Mouse (Mus musculus): Measurements from ENCODE around the gene Pard3. TPM values are rescaled to one million over a fixed set of nuclear protein-coding genes. Genes with fewer than 3 reads are reported as not detected.

Pard3 gene
- polyA plus RNA-seq, 1 experiment from 2014 or later, result 30.0 TPM

DNA sequence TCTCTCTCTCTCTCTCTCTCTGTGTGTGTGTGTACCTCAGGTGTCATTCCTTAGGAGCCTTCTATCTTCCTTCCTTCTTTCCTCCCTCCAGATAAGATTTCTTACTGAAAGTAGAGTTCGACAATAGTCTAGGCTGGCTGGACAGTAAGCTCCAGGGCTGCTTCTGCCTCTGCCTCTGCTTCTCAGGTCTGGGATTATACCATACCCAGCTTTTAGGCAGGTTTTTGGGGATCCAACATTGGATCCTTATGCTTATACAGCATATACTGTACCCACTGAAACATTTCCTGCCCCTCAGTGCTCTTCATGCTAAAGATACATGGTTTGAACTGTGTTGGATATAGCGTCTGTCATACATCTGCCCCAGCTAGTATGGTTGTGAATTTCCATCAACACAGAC is 536.9 kb downstream of the Pard3 start:
- WGBS, result 94% methylated on average over 2 of the region's 2 CpGs
- ATAC-seq (ENCODE audit: low FRiP score, low TSS enrichment), result no peak
- Histone ChIP-seq H3K4me1 (replicated peaks; ENCODE audit: control insufficient read depth, insufficient read depth) (no peaks in the 10 kb centered on the region), H3K36me3 (ENCODE audit: control insufficient read depth, insufficient read depth, low read length) (0 out of 2 replicates have a peak, but pooled peaks cover 2% of the 10 kb centered on the region), H3K27ac (replicated peaks) (no peak overlapping the region), H3K9ac (ENCODE audit: low read length) (no peak overlapping the region), H3K4me2 (replicated peaks; ENCODE audit: low read depth) (no peak overlapping the region), H3K9me3 (ENCODE audit: control insufficient read depth, low read length) (no peaks in the 10 kb centered on the region), H3K4me3 (ENCODE audit: low read depth, low read length) (no peak overlapping the region), H3K27me3 (ENCODE audit: control insufficient read depth, insufficient read depth, low read length) (no peaks in the 10 kb centered on the region)
- TF ChIP-seq CTCF (IDR thresholded peaks at IDR 0.05; ENCODE audit: low read depth) (no peak), EP300 (optimal IDR thresholded peaks at IDR 0.05) (no peak)
- no peak for DNase-seq (ENCODE audit: low spot score)

GRCm38 (mm10) chr8:127603062-127603461 is 539.4 kb downstream of the Pard3 start:
- 96% methylated on average over 15 of the region's 15 CpGs for WGBS
- ATAC-seq (ENCODE audit: low FRiP score, low TSS enrichment), result no peak
- DNase-seq (ENCODE audit: low spot score), result no peak

GRCm38 (mm10) chr8:127608541-127609270 is 545.0 kb downstream of the Pard3 start:
- DNase-seq (ENCODE audit: low spot score), result no peak
- Histone ChIP-seq H3K9me3 (ENCODE audit: control insufficient read depth, low read length) (no peaks in the 10 kb centered on the region), H3K9ac (ENCODE audit: low read length) (no peak overlapping the region), H3K4me3 (ENCODE audit: low read depth, low read length) (no peak overlapping the region), H3K4me2 (replicated peaks; ENCODE audit: low read depth) (no peak overlapping the region), H3K27ac (replicated peaks) (no peak overlapping the region), H3K4me1 (replicated peaks; ENCODE audit: control insufficient read depth, insufficient read depth) (no peaks in the 10 kb centered on the region), H3K27me3 (ENCODE audit: control insufficient read depth, insufficient read depth, low read length) (no peaks in the 10 kb centered on the region), H3K36me3 (ENCODE audit: control insufficient read depth, insufficient read depth, low read length) (peaks cover 7% of the 10 kb centered on the region; the same call in 1 of the 2 replicates)
- TF ChIP-seq EP300 (optimal IDR thresholded peaks at IDR 0.05) (no peak), CTCF (IDR thresholded peaks at IDR 0.05; ENCODE audit: low read depth) (no peak)
- 66% methylated on average over 7 of the region's 7 CpGs for WGBS
- ATAC-seq (ENCODE audit: low FRiP score, low TSS enrichment), result no peak

More at GRCm38 (mm10) chr8:127603062-127603461, 539.4 kb downstream of the Pard3 start:
- no peak overlapping the region for H3K27ac ChIP-seq (replicated peaks)
- H3K4me1 ChIP-seq (replicated peaks; ENCODE audit: control insufficient read depth, insufficient read depth), result no peaks in the 10 kb centered on the region
- H3K4me3 ChIP-seq (ENCODE audit: low read depth, low read length), result no peak overlapping the region
- H3K9me3 ChIP-seq (ENCODE audit: control insufficient read depth, low read length), result no peaks in the 10 kb centered on the region
- H3K4me2 ChIP-seq (replicated peaks; ENCODE audit: low read depth), result no peak overlapping the region
- TF ChIP-seq CTCF (IDR thresholded peaks at IDR 0.05; ENCODE audit: low read depth), result peak; percentile 11; the same call in 1 of the 2 replicates
- no peak for TF ChIP-seq EP300 (optimal IDR thresholded peaks at IDR 0.05)
- H3K36me3 ChIP-seq (ENCODE audit: control insufficient read depth, insufficient read depth, low read length), result 0 out of 2 replicates have a peak, but pooled peaks cover 2% of the 10 kb centered on the region
- H3K9ac ChIP-seq (ENCODE audit: low read length), result no peak overlapping the region
- no peaks in the 10 kb centered on the region for H3K27me3 ChIP-seq (ENCODE audit: control insufficient read depth, insufficient read depth, low read length)

GRCm38 (mm10) chr8:127609316-127609715 is 545.6 kb downstream of the Pard3 start:
- Histone ChIP-seq H3K4me1 (replicated peaks; ENCODE audit: control insufficient read depth, insufficient read depth) (no peaks in the 10 kb centered on the region), H3K4me3 (ENCODE audit: low read depth, low read length) (no peak overlapping the region), H3K9ac (ENCODE audit: low read length) (no peak overlapping the region), H3K27ac (replicated peaks) (no peak overlapping the region), H3K36me3 (ENCODE audit: control insufficient read depth, insufficient read depth, low read length) (peaks cover 5% of the 10 kb centered on the region; the same call in 1 of the 2 replicates), H3K27me3 (ENCODE audit: control insufficient read depth, insufficient read depth, low read length) (no peaks in the 10 kb centered on the region), H3K9me3 (ENCODE audit: control insufficient read depth, low read length) (no peaks in the 10 kb centered on the region), H3K4me2 (replicated peaks; ENCODE audit: low read depth) (no peak overlapping the region)
- ATAC-seq (ENCODE audit: low FRiP score, low TSS enrichment), result no peak
- no peak for DNase-seq (ENCODE audit: low spot score)
- WGBS, result 83% methylated on average over 10 of the region's 10 CpGs
- TF ChIP-seq EP300 (optimal IDR thresholded peaks at IDR 0.05), result no peak
- TF ChIP-seq CTCF (IDR thresholded peaks at IDR 0.05; ENCODE audit: low read depth), result no peak

DNA sequence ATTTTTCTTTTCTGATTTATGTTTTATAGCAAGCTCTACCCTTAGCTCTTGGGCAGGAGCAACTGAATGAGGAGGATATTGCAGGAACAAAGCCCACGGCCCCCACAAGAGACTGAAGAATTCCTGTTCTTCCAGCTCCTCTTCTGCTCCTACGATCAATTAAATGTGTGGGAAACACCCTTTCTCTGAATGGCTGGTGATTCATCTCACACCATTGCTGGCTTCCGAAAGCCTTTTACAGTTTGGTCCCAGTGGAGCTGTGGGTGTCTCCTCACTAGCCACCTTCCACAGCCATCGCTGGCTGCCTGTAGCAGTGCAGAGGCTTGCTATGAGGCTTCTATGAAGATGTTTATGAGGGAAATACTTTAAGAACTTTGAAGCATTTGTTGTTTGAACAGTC is 550.5 kb downstream of the Pard3 start:
- no peaks in the 10 kb centered on the region for H3K27me3 ChIP-seq (ENCODE audit: control insufficient read depth, insufficient read depth, low read length)
- H3K9me3 ChIP-seq (ENCODE audit: control insufficient read depth, low read length), result no peaks in the 10 kb centered on the region
- H3K27ac ChIP-seq (replicated peaks), result no peak overlapping the region
- H3K36me3 ChIP-seq (ENCODE audit: control insufficient read depth, insufficient read depth, low read length), result peaks cover 5% of the 10 kb centered on the region; the same call in 1 of the 2 replicates
- no peak overlapping the region for H3K9ac ChIP-seq (ENCODE audit: low read length)
- H3K4me1 ChIP-seq (replicated peaks; ENCODE audit: control insufficient read depth, insufficient read depth), result no peaks in the 10 kb centered on the region
- 67% methylated on average over 4 of the region's 4 CpGs for WGBS
- no peak overlapping the region for H3K4me2 ChIP-seq (replicated peaks; ENCODE audit: low read depth)
- ATAC-seq (ENCODE audit: low FRiP score, low TSS enrichment) (no peak), DNase-seq (ENCODE audit: low spot score) (no peak)
- no peak overlapping the region for H3K4me3 ChIP-seq (ENCODE audit: low read depth, low read length)
- TF ChIP-seq CTCF (IDR thresholded peaks at IDR 0.05; ENCODE audit: low read depth) (no peak), EP300 (optimal IDR thresholded peaks at IDR 0.05) (no peak)

DNA sequence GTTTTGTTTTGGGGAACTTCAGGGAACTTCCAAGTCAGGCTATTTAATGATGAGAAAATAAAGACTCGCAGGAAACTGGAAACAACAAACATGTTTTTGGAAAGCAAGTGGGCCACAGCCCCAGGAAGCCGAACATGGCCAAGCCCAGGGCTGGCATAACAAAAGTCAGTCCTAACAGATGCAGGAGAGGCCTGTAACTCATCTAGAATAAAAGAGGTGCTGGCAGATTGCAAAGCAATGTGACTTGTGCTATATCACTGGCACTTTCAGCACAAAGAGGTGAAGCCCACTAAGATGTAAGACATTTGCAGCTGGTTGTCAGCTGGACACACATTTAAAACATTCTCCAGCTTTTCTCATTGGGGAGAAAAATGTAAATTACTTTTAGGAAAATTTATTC is 553.0 kb downstream of the Pard3 start:
- Histone ChIP-seq H3K4me1 (replicated peaks; ENCODE audit: control insufficient read depth, insufficient read depth) (no peaks in the 10 kb centered on the region), H3K27ac (replicated peaks) (no peak overlapping the region), H3K9me3 (ENCODE audit: control insufficient read depth, low read length) (no peaks in the 10 kb centered on the region), H3K36me3 (ENCODE audit: control insufficient read depth, insufficient read depth, low read length) (no peaks in the 10 kb centered on the region), H3K4me3 (ENCODE audit: low read depth, low read length) (no peak overlapping the region), H3K27me3 (ENCODE audit: control insufficient read depth, insufficient read depth, low read length) (no peaks in the 10 kb centered on the region), H3K9ac (ENCODE audit: low read length) (no peak overlapping the region), H3K4me2 (replicated peaks; ENCODE audit: low read depth) (no peak overlapping the region)
- ATAC-seq (ENCODE audit: low FRiP score, low TSS enrichment) (no peak), DNase-seq (ENCODE audit: low spot score) (no peak)
- WGBS, result 77% methylated on average over 2 of the region's 2 CpGs
- no peak for TF ChIP-seq CTCF (IDR thresholded peaks at IDR 0.05; ENCODE audit: low read depth)
- TF ChIP-seq EP300 (optimal IDR thresholded peaks at IDR 0.05), result no peak

All from stomach, postnatal 0 days (tissue).